Mouse (Mus musculus) hindbrain, embryonic 13.5 days (tissue): ENCODE data around the gene Myl12a. TPM values are rescaled to one million over a fixed set of nuclear protein-coding genes. Genes with fewer than 3 reads are reported as not detected.

Source experiments
- ATAC-seq: fragments of 200-750 bp; cut with Nextera tagmentation; 2 replicates; pipeline ENCODE4 v1.8.0; 2017; ENCODE audit warnings: moderate TSS enrichment; ENCODE audit not compliant: low FRiP score
- H3K27ac ChIP-seq: fragments of 300-500 bp; sonication (generic); 2 replicates; pipeline ENCODE4 v1.5.1; 2015; ENCODE audit warnings: inconsistent platforms, mild to moderate bottlenecking, moderate library complexity
- H3K27me3 ChIP-seq: fragments of 300-500 bp; sonication (generic); 2 replicates; pipeline ENCODE4 v1.6.1; 2015; ENCODE audit warnings: mild to moderate bottlenecking, inconsistent platforms
- H3K36me3 ChIP-seq: fragments of 300-500 bp; sonication (generic); 2 replicates; pipeline ENCODE4 v1.6.1; 2015; ENCODE audit warnings: mild to moderate bottlenecking, inconsistent platforms
- H3K4me1 ChIP-seq: fragments of 300-500 bp; sonication (generic); replicated peaks from 2 replicates; pipeline ENCODE4 v1.6.1; 2015; ENCODE audit warnings: inconsistent platforms
- H3K4me2 ChIP-seq: fragments of 300-500 bp; sonication (generic); 2 replicates; pipeline ENCODE4 v1.6.1; 2015; ENCODE audit warnings: inconsistent platforms, mild to moderate bottlenecking, moderate library complexity
- H3K4me3 ChIP-seq: fragments of 300-500 bp; sonication (generic); 2 replicates; pipeline ENCODE4 v1.5.1; 2015; ENCODE audit warnings: mild to moderate bottlenecking, inconsistent platforms
- H3K9ac ChIP-seq: fragments of 300-500 bp; sonication (generic); 2 replicates; pipeline ENCODE4 v1.6.1; 2015; ENCODE audit warnings: mild to moderate bottlenecking, inconsistent platforms
- H3K9me3 ChIP-seq: fragments of 300-500 bp; sonication (generic); 2 replicates; pipeline ENCODE4 v1.6.1; 2016; ENCODE audit warnings: inconsistent platforms
- WGBS: fragments of 180-500 bp; shearing (Covaris S2); methylation state at CpG from one replicate; pipeline ENCODE4 v1.1.7; 2015; 5-methylcytosine and 5-hydroxymethylcytosine counted together
- polyA plus RNA-seq: library from polyadenylated mRNA; unstranded; fragments of >200 nt; fragmentation: Nextera tagmentation; extraction: Ambion mirVana; gene quantifications from 2 replicates; pipeline ENCODE4 v1.2.1, GENCODE M21; 2015

The Myl12a gene
- polyA plus RNA-seq, 1 experiment from 2014 or later, result 153 TPM

GRCm38 (mm10) chr17:70951266-70951665 is 51.4 kb downstream of the Myl12a start:
- Histone ChIP-seq H3K4me3 (no peak overlapping the region), H3K4me1 (no peaks in the 10 kb centered on the region), H3K9ac (no peak overlapping the region), H3K27me3 (no peaks in the 10 kb centered on the region), H3K4me2 (no peak overlapping the region), H3K9me3 (no peaks in the 10 kb centered on the region), H3K27ac (no peak overlapping the region), H3K36me3 (no peaks in the 10 kb centered on the region)
- no peak for ATAC-seq
- WGBS, result 82% methylated on average over 10 of the region's 10 CpGs

- Histone ChIP-seq H3K4me1 (no peaks in the 10 kb centered on the region), H3K27ac (no peak overlapping the region), H3K9me3 (no peaks in the 10 kb centered on the region), H3K36me3 (no peaks in the 10 kb centered on the region), H3K27me3 (no peaks in the 10 kb centered on the region), H3K4me2 (no peak overlapping the region), H3K4me3 (no peak overlapping the region), H3K9ac (no peak overlapping the region)
- whole genome bisulfite sequencing, result 89% methylated on average over 7 of the region's 7 CpGs
- no peak for ATAC-seq
Measured at GRCm38 (mm10) chr17:70949171-70949570, 53.5 kb downstream of the Myl12a start.

GRCm38 (mm10) chr17:70948721-70949120 is 54.0 kb downstream of the Myl12a start:
- Histone ChIP-seq H3K27ac (no peak overlapping the region), H3K4me1 (no peaks in the 10 kb centered on the region), H3K27me3 (no peaks in the 10 kb centered on the region), H3K4me3 (no peak overlapping the region), H3K9ac (no peak overlapping the region), H3K36me3 (no peaks in the 10 kb centered on the region), H3K9me3 (no peaks in the 10 kb centered on the region), H3K4me2 (no peak overlapping the region)
- 71% methylated on average over 8 of the region's 8 CpGs for WGBS
- ATAC-seq, result no peak

GRCm38 (mm10) chr17:70943779-70944178 is 58.9 kb downstream of the Myl12a start:
- no peak overlapping the region for H3K9ac ChIP-seq
- no peak overlapping the region for H3K4me3 ChIP-seq
- no peak overlapping the region for H3K4me2 ChIP-seq
- H3K9me3 ChIP-seq, result no peaks in the 10 kb centered on the region; the same call in 1 of the 2 replicates
- H3K27ac ChIP-seq, result no peak overlapping the region
- ATAC-seq, result no peak
- 90% methylated on average over 4 of the region's 4 CpGs for WGBS
- no peaks in the 10 kb centered on the region for H3K36me3 ChIP-seq
- no peaks in the 10 kb centered on the region for H3K27me3 ChIP-seq
- no peaks in the 10 kb centered on the region for H3K4me1 ChIP-seq

Other genes starting within 250 kb of the Myl12a start
- gene Tgif1, start 149.3 kb downstream of the Myl12a start, polyA plus RNA-seq, result 26.4 TPM in 2 replicates
- 1.2 and 1.6 TPM in 2 replicates for gene Myom1, start 245 bp downstream of the Myl12a start, polyA plus RNA-seq
- gene Lpin2, start 179.7 kb upstream of the Myl12a start, polyA plus RNA-seq, result 40.6 and 41.8 TPM in 2 replicates